Mouse (Mus musculus) limb, embryonic 12.5 days (tissue): ENCODE measurements around the gene Lrrc38. TPM values are rescaled to one million over a fixed set of nuclear protein-coding genes. Genes with fewer than 3 reads are reported as not detected.
A peak's percentile ranks its signal among the peaks of the same experiment; 100 is the strongest.
"Not testable (repeated sequence)": the region's sequence is repeated elsewhere in the genome, so short reads cannot be mapped to it uniquely, and the experiment has no call there.

ENCODE experiments used
- ATAC-seq: fragments of 200-750 bp; cut with Nextera tagmentation; 2 replicates; pipeline ENCODE4 v1.8.0; 2017; ENCODE audit warnings: low read depth, moderate TSS enrichment; ENCODE audit not compliant: insufficient number of reproducible peaks, insufficient read depth, low FRiP score, low TSS enrichment
- H3K27ac ChIP-seq: fragments of 300-500 bp; sonication (generic); 2 replicates; pipeline ENCODE4 v1.5.1; 2016; ENCODE audit warnings: mild to moderate bottlenecking, moderate library complexity
- H3K27me3 ChIP-seq: fragments of 300-500 bp; sonication (generic); 2 replicates; pipeline ENCODE4 v1.6.1; 2016; ENCODE audit warnings: mild to moderate bottlenecking, moderate library complexity
- H3K36me3 ChIP-seq: fragments of 300-500 bp; sonication (generic); 2 replicates; pipeline ENCODE4 v1.6.1; 2016; ENCODE audit warnings: mild to moderate bottlenecking, moderate library complexity
- H3K4me1 ChIP-seq: fragments of 300-500 bp; sonication (generic); replicated peaks from 2 replicates; pipeline ENCODE4 v1.6.1; 2016
- H3K4me2 ChIP-seq: fragments of 300-500 bp; sonication (generic); 2 replicates; pipeline ENCODE4 v1.6.1; 2016; ENCODE audit warnings: mild to moderate bottlenecking, moderate library complexity
- H3K4me3 ChIP-seq: fragments of 300-500 bp; sonication (generic); replicated peaks from 2 replicates; pipeline ENCODE4 v1.5.1; 2016; ENCODE audit warnings: mild to moderate bottlenecking
- H3K9ac ChIP-seq: fragments of 300-500 bp; sonication (generic); replicated peaks from 2 replicates; pipeline ENCODE4 v1.6.1; 2016; ENCODE audit warnings: mild to moderate bottlenecking, moderate library complexity
- H3K9me3 ChIP-seq: fragments of 300-500 bp; sonication (generic); 2 replicates; pipeline ENCODE4 v1.6.1; 2016; ENCODE audit warnings: mild to moderate bottlenecking, moderate library complexity
- WGBS: fragments of 180-500 bp; shearing (Covaris S2); methylation state at CpG from one replicate; pipeline ENCODE4 v1.1.7; 2016; 5-methylcytosine and 5-hydroxymethylcytosine counted together
- polyA plus RNA-seq: library from polyadenylated mRNA; unstranded; fragments of >200 nt; fragmentation: Nextera tagmentation; extraction: Ambion mirVana; gene quantifications from 2 replicates; pipeline ENCODE4 v1.2.1, GENCODE M21; 2016

The Lrrc38 gene
- polyA plus RNA-seq, 1 experiment from 2014 or later: 0.63 TPM

DNA sequence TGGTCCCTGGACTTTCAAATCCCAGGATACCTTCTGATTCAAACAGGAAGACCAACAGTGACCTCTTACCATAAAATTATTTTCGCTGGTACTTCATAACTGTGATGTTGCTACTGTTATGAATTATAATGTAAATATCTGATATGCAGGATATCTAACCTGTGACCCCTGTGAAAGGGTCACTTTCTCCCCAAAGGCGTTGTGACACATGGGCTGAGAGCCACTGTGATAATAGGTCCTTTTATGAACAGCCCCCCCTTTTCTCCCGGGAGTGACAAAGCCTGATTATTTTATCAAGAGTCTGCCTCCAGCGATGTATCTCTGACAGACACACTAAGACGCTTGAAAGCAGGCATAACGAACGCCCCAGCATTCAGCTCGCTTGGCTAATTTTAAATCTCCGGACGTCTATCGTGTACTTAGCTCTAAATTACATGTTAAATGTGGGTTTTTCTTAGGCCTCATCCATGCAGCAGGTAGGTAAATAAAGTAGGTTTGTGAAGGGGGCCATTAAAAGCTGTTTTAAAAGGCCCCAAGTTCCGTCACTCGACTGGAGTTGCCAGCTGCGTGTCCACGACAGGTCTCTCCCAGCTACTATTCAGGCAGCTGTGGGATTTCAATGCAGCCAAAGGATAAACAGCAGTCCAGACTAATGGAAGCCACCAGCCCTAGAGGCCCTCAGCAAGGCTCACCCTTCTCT is 24.5 kb upstream of the Lrrc38 start:
- H3K4me3 ChIP-seq: peak overlapping the region; percentile 21

DNA sequence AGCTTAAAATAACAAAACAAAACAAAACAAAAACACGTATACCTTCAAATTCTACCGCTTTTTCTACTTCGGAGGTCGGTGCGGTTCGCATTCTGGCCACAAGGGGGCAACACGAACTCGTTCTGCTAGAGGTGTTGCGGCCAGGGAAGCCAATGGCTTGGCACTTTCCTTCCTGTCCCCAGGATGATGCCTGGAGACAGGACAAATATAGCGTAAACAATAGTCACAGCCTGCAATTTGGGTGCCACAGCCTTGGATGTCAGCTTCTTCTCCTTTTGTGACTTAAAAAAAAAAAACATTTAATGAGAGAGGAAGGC is 24.0 kb upstream of the Lrrc38 start:
- no peak overlapping the region; the same call in 1 of the 2 replicates for H3K9ac ChIP-seq

More for the DNA sequence above, 24.5 kb upstream of the Lrrc38 start:
- peak overlapping the region; percentile 48 for H3K4me2 ChIP-seq
- no peaks in the 10 kb centered on the region for H3K9me3 ChIP-seq
- WGBS: 27% methylated on average over 15 of the region's 15 CpGs
- H3K36me3 ChIP-seq: no peaks in the 10 kb centered on the region
- H3K4me1 ChIP-seq: peaks cover 12% of the 10 kb centered on the region
- no peaks in the 10 kb centered on the region for H3K27me3 ChIP-seq
- no peak overlapping the region; the same call in 1 of the 2 replicates for H3K9ac ChIP-seq
- H3K27ac ChIP-seq: no peak overlapping the region
- no peak for ATAC-seq

DNA sequence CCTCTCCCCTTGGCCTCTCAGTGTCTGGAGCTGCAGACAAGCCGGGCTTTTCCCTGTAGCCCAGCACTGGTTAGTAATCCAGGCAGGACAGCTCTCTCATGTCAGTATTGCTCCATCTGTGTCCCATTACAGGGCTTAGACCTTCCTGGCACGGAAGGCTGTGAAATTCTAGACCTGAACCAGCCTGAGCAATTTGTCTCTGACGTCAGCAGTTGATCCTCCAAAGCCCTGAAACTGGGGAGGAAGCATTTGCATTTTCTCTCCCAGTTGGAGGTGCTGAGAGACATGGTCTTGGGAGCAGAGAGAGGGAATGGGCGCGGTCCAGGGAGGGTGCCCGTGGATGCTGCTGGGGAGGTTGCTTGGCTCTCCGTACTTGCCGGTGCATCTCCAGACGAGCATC is 19.0 kb upstream of the Lrrc38 start:
- Histone ChIP-seq H3K27ac (peak overlapping the region; percentile 81), H3K4me3 (no peak overlapping the region), H3K27me3 (no peaks in the 10 kb centered on the region)

More for the DNA sequence above, 24.0 kb upstream of the Lrrc38 start:
- Histone ChIP-seq H3K4me2 (peak overlapping the region; percentile 48), H3K4me1 (peaks cover 17% of the 10 kb centered on the region), H3K36me3 (no peaks in the 10 kb centered on the region), H3K27me3 (no peaks in the 10 kb centered on the region), H3K4me3 (peak overlapping the region; percentile 21), H3K9me3 (no peaks in the 10 kb centered on the region), H3K27ac (no peak overlapping the region)
- 2% methylated on average over 10 of the region's 10 CpGs for WGBS
- ATAC-seq: no peak

DNA sequence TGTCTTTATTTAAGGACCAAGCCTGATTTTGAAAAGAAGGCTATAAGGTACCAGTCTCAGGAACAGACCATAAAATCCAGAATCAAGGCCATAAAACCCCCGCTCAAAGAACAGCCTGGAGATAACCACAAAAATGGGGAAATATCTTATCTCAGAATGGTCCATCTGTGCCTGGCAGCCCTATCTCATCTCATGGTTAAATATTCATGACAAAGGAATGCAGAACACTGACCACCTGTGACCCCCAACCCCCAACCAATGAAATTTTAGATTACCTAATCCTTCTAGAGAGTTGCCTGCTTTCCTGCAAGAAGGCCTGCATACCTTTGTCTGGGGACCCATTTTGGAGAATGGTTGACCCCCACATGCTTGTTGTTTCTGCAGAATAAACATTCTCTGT is 17.8 kb upstream of the Lrrc38 start:
- H3K27me3 ChIP-seq: no peaks in the 10 kb centered on the region
- ATAC-seq: no peak
- H3K4me1 ChIP-seq: peaks cover 15% of the 10 kb centered on the region
- no peak overlapping the region for H3K4me3 ChIP-seq
- H3K9me3 ChIP-seq: no peaks in the 10 kb centered on the region
- no peak overlapping the region for H3K4me2 ChIP-seq
- no peak overlapping the region for H3K27ac ChIP-seq
- 50% methylated on average over 1 of the region's 1 CpGs for WGBS
- no peaks in the 10 kb centered on the region for H3K36me3 ChIP-seq
- H3K9ac ChIP-seq: no peak overlapping the region

More for the DNA sequence above, 19.0 kb upstream of the Lrrc38 start:
- 15% methylated on average over 9 of the region's 9 CpGs for WGBS
- Histone ChIP-seq H3K36me3 (no peaks in the 10 kb centered on the region), H3K9ac (no peak overlapping the region), H3K9me3 (no peaks in the 10 kb centered on the region), H3K4me2 (peak overlapping the region; percentile 45), H3K4me1 (peaks cover 15% of the 10 kb centered on the region)
- peak; percentile 89 for ATAC-seq

DNA sequence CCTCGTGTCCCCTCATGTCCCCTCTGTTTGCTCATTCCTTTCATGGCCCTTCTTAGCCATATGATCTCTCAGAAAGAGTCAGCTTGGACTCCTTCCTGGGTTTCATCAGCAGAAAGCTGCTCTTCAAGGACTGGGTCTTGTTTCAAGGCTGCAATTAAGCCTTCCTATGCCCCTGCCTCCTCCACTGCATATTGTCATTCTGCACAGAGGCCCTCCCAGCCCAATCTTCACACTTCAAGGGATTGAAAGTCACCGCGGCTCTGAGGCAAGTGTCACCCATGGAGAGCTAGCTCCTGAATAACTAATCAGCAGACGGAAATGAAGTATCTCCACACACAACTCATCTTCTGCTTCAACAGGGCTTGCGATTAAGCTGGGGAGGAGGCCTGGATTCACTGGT is 15.4 kb upstream of the Lrrc38 start:
- no peaks in the 10 kb centered on the region for H3K36me3 ChIP-seq
- H3K4me3 ChIP-seq: no peak overlapping the region
- H3K4me2 ChIP-seq: no peak overlapping the region
- no peak overlapping the region for H3K9ac ChIP-seq
- no peak for ATAC-seq
- WGBS: 45% methylated on average over 5 of the region's 5 CpGs
- H3K4me1 ChIP-seq: peaks cover 15% of the 10 kb centered on the region
- no peak overlapping the region for H3K27ac ChIP-seq
- no peaks in the 10 kb centered on the region for H3K9me3 ChIP-seq
- H3K27me3 ChIP-seq: no peaks in the 10 kb centered on the region

DNA sequence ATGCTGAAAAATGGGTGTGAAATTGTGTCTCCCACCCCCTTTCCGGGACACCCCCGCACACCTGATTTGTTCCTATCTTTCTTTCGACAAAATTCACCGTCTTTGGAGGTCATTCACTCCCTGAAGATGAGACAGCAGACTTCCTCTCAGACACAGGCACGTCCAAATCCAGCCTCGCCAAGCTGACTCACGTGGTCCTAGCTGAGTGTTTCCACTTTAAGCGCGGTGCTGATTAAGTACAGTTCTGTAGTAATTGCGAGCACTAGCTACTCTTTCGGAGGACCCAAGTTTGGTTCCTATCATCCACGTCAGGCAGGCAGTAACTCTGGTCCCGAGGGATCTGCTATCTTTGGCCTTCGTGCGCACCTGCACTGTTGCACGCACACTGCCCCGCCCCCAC is 14.6 kb upstream of the Lrrc38 start:
- no peak overlapping the region for H3K4me2 ChIP-seq
- WGBS: 84% methylated on average over 17 of the region's 17 CpGs
- no peak overlapping the region for H3K27ac ChIP-seq
- no peak overlapping the region for H3K9ac ChIP-seq
- H3K4me3 ChIP-seq: no peak overlapping the region
- no peak for ATAC-seq
- no peaks in the 10 kb centered on the region for H3K27me3 ChIP-seq
- H3K36me3 ChIP-seq: no peaks in the 10 kb centered on the region
- no peaks in the 10 kb centered on the region for H3K9me3 ChIP-seq
- peaks cover 9% of the 10 kb centered on the region for H3K4me1 ChIP-seq

DNA sequence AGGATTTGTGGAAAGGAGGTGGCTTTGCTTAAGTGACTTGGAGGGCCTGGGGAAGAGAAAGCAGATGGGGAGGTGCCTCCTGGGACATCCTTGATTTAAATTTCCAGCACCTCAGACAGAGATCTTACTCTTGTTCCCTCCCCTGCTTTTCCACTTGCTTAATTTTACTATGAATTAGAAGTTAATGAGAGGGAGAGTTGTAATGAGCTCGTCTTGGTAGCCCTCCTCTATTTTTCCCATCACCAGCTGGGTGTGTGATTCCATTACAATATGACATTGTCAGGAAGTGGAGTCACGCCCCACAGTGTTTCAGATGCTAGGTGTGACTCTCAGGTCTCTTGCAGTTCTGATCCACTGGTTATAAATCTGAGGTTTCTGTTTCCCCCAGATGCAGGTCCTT is 13.5 kb upstream of the Lrrc38 start:
- Histone ChIP-seq H3K4me3 (no peak overlapping the region), H3K9me3 (no peaks in the 10 kb centered on the region), H3K27ac (no peak overlapping the region), H3K4me1 (no peaks in the 10 kb centered on the region), H3K4me2 (no peak overlapping the region), H3K9ac (no peak overlapping the region), H3K36me3 (no peaks in the 10 kb centered on the region), H3K27me3 (no peaks in the 10 kb centered on the region)
- 46% methylated on average over 2 of the region's 2 CpGs for WGBS
- ATAC-seq: no peak

DNA sequence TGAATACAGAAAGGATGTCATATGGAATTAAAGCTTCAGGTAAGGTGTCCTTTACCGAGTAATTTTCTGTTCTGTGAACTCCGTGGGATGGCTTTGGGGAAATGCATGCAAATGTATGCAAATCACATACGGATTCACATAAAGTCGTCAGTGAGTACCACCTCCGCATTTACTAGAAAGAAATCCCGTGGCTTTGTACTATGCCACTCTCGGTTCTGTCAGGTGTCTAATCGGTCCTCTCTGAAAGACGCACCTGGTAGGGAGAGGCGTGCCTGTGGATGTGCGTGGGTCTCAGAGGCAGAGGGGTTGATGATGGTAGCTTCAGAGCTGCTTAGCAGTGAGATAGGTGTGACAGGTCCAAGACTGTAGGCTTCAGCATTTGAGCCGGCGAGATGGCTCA is 9.7 kb upstream of the Lrrc38 start:
- Histone ChIP-seq H3K9me3 (no peaks in the 10 kb centered on the region), H3K4me1 (no peaks in the 10 kb centered on the region), H3K4me3 (no peak overlapping the region), H3K27me3 (no peaks in the 10 kb centered on the region), H3K27ac (no peak overlapping the region), H3K36me3 (no peaks in the 10 kb centered on the region), H3K4me2 (no peak overlapping the region), H3K9ac (no peak overlapping the region)
- no peak for ATAC-seq
- 88% methylated on average over 13 of the region's 13 CpGs for WGBS

DNA sequence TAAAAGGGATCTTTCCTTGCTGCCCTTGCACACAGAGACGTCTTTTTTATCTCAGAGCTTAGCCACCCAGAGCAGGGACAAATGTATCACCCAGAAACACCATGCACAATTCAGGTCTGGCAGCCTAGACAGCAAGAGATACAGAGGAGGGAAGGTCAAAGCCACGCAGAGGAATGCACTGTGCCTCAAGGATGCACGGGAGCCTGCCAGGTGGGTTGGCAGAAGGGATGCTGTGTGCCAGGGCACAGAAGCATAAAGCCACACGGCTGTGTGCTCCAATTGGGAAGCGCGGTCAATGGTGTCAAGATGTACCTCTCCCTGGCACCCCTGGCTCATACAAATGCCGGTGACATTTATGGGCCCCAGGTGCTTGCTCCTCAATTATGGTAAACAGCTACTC is 8.1 kb upstream of the Lrrc38 start:
- no peak overlapping the region for H3K4me2 ChIP-seq
- H3K36me3 ChIP-seq: no peaks in the 10 kb centered on the region
- no peaks in the 10 kb centered on the region for H3K4me1 ChIP-seq
- no peak overlapping the region for H3K9ac ChIP-seq
- 87% methylated on average over 7 of the region's 7 CpGs for WGBS
- no peaks in the 10 kb centered on the region for H3K9me3 ChIP-seq
- H3K4me3 ChIP-seq: no peak overlapping the region
- H3K27me3 ChIP-seq: no peaks in the 10 kb centered on the region
- no peak for ATAC-seq
- no peak overlapping the region for H3K27ac ChIP-seq

DNA sequence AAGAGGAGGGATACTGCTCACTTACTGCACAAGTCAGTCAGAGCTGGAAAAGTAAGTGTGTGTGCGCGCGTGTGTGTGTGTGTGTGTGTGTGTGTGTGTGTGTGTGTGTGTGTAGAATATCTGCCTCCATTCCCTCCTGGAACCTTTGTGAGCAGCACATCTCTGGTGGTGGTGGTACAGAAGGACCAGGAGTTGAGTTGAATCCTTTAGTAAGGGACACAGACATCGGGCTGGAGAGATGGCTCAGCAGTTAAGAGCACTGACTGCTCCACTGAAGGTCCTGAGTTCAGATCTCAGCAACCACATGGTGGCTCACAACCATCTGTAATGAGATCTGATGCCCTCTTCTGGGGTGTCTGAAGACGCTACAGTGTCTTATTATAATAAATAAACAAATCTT is 4.1 kb upstream of the Lrrc38 start:
- 87% methylated on average over 5 of the region's 5 CpGs for WGBS
- not testable (repeated sequence) for ATAC-seq, H3K9ac ChIP-seq, H3K36me3 ChIP-seq, H3K27ac ChIP-seq, H3K9me3 ChIP-seq, H3K4me3 ChIP-seq, H3K4me2 ChIP-seq
- peaks cover 33% of the 10 kb centered on the region for H3K27me3 ChIP-seq
- H3K4me1 ChIP-seq: peaks cover 17% of the 10 kb centered on the region

DNA sequence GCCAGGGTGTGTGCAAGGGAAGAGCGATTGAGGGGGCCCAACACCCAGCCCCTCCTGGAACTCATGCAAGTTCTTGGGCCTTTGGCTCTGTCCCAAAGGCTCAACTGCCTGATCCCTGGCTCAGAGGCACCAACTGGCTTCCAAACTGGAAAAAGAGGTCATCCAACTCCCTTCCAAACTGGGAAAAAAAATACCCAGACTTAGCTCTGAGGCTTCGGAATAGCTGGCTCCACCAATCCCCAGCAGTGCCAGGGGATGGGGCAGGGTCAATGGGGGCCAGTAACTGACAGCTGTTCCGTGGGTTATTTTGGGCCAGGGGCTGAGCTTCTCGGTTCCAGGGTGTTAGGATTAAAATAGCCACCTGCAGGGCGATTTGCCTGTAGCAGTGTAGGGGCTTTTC is 879 bp upstream of the Lrrc38 start:
- WGBS: 25% methylated on average over 5 of the region's 5 CpGs
- H3K4me2 ChIP-seq: 0 out of 2 replicates have a peak overlapping the region, but pooled peaks have one; percentile 99
- no peak overlapping the region for H3K4me3 ChIP-seq
- H3K4me1 ChIP-seq: peaks cover 20% of the 10 kb centered on the region
- no peaks in the 10 kb centered on the region for H3K36me3 ChIP-seq
- no peak overlapping the region for H3K27ac ChIP-seq
- no peaks in the 10 kb centered on the region for H3K9me3 ChIP-seq
- H3K9ac ChIP-seq: no peak overlapping the region
- no peak for ATAC-seq
- peaks cover 54% of the 10 kb centered on the region for H3K27me3 ChIP-seq
